In the genomic region with DNA sequence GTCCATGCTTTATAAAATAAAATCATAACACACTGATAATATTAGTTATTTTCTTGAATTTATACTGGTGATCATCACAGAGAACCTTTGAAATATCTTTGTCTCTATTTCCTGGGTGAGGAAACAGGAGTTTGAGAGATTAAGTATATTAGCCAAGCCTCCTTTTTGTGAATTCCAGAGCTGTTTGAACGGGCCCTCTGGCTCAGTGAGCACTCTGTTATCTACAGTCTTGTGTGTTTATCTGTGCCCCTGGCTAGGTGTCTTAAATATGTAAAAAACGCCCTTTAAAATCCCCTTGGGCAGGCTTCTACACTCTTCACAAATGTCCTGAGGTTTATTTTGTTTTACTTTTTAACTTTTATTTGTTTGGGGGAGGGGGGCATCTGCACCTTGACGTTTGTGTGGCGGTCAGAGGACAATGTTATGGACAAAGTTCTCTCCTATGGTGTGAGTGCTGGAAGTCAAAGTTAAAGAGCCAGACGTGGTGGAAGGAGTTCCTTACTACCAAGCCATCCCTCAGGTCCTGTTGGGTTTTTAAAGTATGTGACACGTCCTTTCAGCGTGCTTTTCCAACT, we compare ENCODE assay signal across 36 mouse cellular contexts. TPM values are rescaled to one million over a fixed set of nuclear protein-coding genes. Genes with fewer than 3 reads are reported as not detected.
DNase-seq lines count a peak whose midpoint lies in the region; ATAC-seq and TF ChIP-seq lines count a peak whose summit lies in the region.
"Had no signal": no experiment of that assay in that cellular context is flagged by ENCODE, and none has a peak within 500 bp of the region (broad histone marks: within the 10 kb centered on the region; RNA-seq: fewer than 3 reads in every experiment).

No protein-coding gene starts in this region.

- H3K79me2 ChIP-seq in liver, adult 2 months (ENCODE audit: control insufficient read depth, insufficient read depth, low read length) = no peaks in the 10 kb centered on the region; the same call in 1 of the 2 replicates

- ATAC-seq in liver, postnatal 0 days = no peak
- peak; percentile 85 for ATAC-seq in megakaryocyte-erythroid progenitor cell, adult 5-6 weeks (replicated peaks; ENCODE audit: low FRiP score, low TSS enrichment, poor library complexity, severe bottlenecking)
- ATAC-seq in midbrain, embryonic 11.5 days (ENCODE audit: low FRiP score) = no peak
- ATAC-seq: CD4-positive, CD25-positive, alpha-beta regulatory T cell, adult 4 months; forebrain, embryonic 15.5 days; midbrain, embryonic 16.5 days; Patski had no signal

- DNase-seq in liver, adult 2 months (ENCODE audit: extremely low read depth, low read depth, low spot score) = peak; percentile 38
- no peak for DNase-seq in liver, postnatal 0 days
- DNase-seq in lung, postnatal 25 days (ENCODE audit: low spot score) = peak; percentile 10
- DNase-seq in lung, adult 18-20 months = no peak
- no peak for DNase-seq in midbrain, embryonic 11.5 days (ENCODE audit: low spot score, missing footprints)
- no peak for DNase-seq in retina, embryonic 14.5 days (ENCODE audit: low spot score)
- DNase-seq: cerebellum, adult 11 months; cerebellum, adult 9-11 months; kidney, postnatal 25 days; layer of hippocampus, adult 9-11 months; right cerebral cortex, postnatal 4 days had no signal

- no peaks in the 10 kb centered on the region for H3K27me3 ChIP-seq in liver, adult 2 months (ENCODE audit: control insufficient read depth, insufficient read depth, low read length)
- H3K27me3 ChIP-seq in liver, postnatal 0 days (ENCODE audit: insufficient read depth, low read length) = no peaks in the 10 kb centered on the region
- no peaks in the 10 kb centered on the region for H3K27me3 ChIP-seq in midbrain, embryonic 11.5 days (ENCODE audit: control insufficient read depth, insufficient read depth, low read length)
- H3K27me3 ChIP-seq: embryonic facial prominence, embryonic 15.5 days; forebrain, embryonic 15.5 days; hindbrain, embryonic 15.5 days; limb, embryonic 13.5 days; neural tube, embryonic 13.5 days had no signal

- H3K4me2 ChIP-seq in liver, postnatal 0 days (ENCODE audit: low read depth, low read length) = no peak overlapping the region
- no peak overlapping the region for H3K4me2 ChIP-seq in midbrain, embryonic 11.5 days
- H3K4me2 ChIP-seq: embryonic facial prominence, embryonic 15.5 days; forebrain, embryonic 15.5 days; hindbrain, embryonic 15.5 days; limb, embryonic 13.5 days; neural tube, embryonic 13.5 days had no signal

- no peak for TF ChIP-seq POLR2A in liver, adult 2 months (IDR thresholded peaks at IDR 0.05; ENCODE audit: extremely low read depth, insufficient read depth, low read length)

- H3K9ac ChIP-seq in liver, adult 2 months (ENCODE audit: low read depth, low read length) = no peak overlapping the region
- no peak overlapping the region for H3K9ac ChIP-seq in liver, postnatal 0 days (replicated peaks)
- H3K9ac ChIP-seq in midbrain, embryonic 11.5 days (ENCODE audit: low read length) = no peak overlapping the region
- H3K9ac ChIP-seq: embryonic facial prominence, embryonic 15.5 days; forebrain, embryonic 15.5 days; hindbrain, embryonic 15.5 days; limb, embryonic 13.5 days; neural tube, embryonic 13.5 days had no signal

- TF ChIP-seq EP300 in liver, postnatal 0 days (IDR thresholded peaks at IDR 0.05; ENCODE audit: low read depth) = no peak

- H3K4me3 ChIP-seq in liver, adult 2 months (ENCODE audit: insufficient read depth, low read depth, low read length) = no peak overlapping the region
- H3K4me3 ChIP-seq in liver, postnatal 0 days (ENCODE audit: low read depth, low read length) = no peak overlapping the region
- H3K4me3 ChIP-seq in midbrain, embryonic 11.5 days (ENCODE audit: low read depth, low read length) = no peak overlapping the region
- H3K4me3 ChIP-seq: embryonic facial prominence, embryonic 15.5 days; forebrain, embryonic 15.5 days; heart, embryonic 10.5 days; hindbrain, embryonic 15.5 days; limb, embryonic 13.5 days; myocyte; neural tube, embryonic 13.5 days had no signal

- no peak overlapping the region for H3K27ac ChIP-seq in liver, adult 2 months (replicated peaks; ENCODE audit: insufficient read depth, low read depth, low read length)
- no peak overlapping the region for H3K27ac ChIP-seq in liver, postnatal 0 days (ENCODE audit: low read depth)
- no peak overlapping the region for H3K27ac ChIP-seq in midbrain, embryonic 11.5 days (ENCODE audit: low read depth, low read length)
- H3K27ac ChIP-seq: embryonic facial prominence, embryonic 15.5 days; forebrain, embryonic 15.5 days; heart, embryonic 10.5 days; hindbrain, embryonic 15.5 days; limb, embryonic 13.5 days; neural tube, embryonic 13.5 days had no signal

- H3K36me3 ChIP-seq in liver, adult 2 months (ENCODE audit: control insufficient read depth, insufficient read depth, low read length) = no peaks in the 10 kb centered on the region
- H3K36me3 ChIP-seq in liver, postnatal 0 days (replicated peaks; ENCODE audit: insufficient read depth, low read length) = no peaks in the 10 kb centered on the region
- H3K36me3 ChIP-seq in midbrain, embryonic 11.5 days (ENCODE audit: control insufficient read depth, insufficient read depth, low read length) = no peaks in the 10 kb centered on the region
- H3K36me3 ChIP-seq: embryonic facial prominence, embryonic 15.5 days; forebrain, embryonic 15.5 days; heart, embryonic 10.5 days; hindbrain, embryonic 15.5 days; limb, embryonic 13.5 days; neural tube, embryonic 13.5 days had no signal

- peaks cover 9% of the 10 kb centered on the region for H3K4me1 ChIP-seq in liver, adult 2 months (ENCODE audit: control insufficient read depth, insufficient read depth, low read length)
- H3K4me1 ChIP-seq in liver, postnatal 0 days (ENCODE audit: insufficient read depth) = peaks cover 20% of the 10 kb centered on the region
- H3K4me1 ChIP-seq in midbrain, embryonic 11.5 days (ENCODE audit: control insufficient read depth, insufficient read depth, low read length) = peaks cover 6% of the 10 kb centered on the region; the same call in 1 of the 2 replicates
- H3K4me1 ChIP-seq: embryonic facial prominence, embryonic 15.5 days; forebrain, embryonic 15.5 days; neural tube, embryonic 13.5 days had no signal

- no peak for TF ChIP-seq CTCF in liver, adult 2 months (IDR thresholded peaks at IDR 0.05; ENCODE audit: low read depth, low read length)
- TF ChIP-seq CTCF in liver, postnatal 0 days (IDR thresholded peaks at IDR 0.05; ENCODE audit: low read depth) = no peak

- H3K9me3 ChIP-seq in liver, postnatal 0 days (ENCODE audit: low read length) = no peaks in the 10 kb centered on the region
- H3K9me3 ChIP-seq in midbrain, embryonic 11.5 days (ENCODE audit: control insufficient read depth, low read length) = no peaks in the 10 kb centered on the region
- H3K9me3 ChIP-seq: embryonic facial prominence, embryonic 15.5 days; forebrain, embryonic 15.5 days; heart, embryonic 10.5 days; hindbrain, embryonic 15.5 days; limb, embryonic 13.5 days; neural tube, embryonic 13.5 days had no signal

- WGBS in liver, adult 2 months = 23% methylated on average over 7 of the region's 7 CpGs
- 39% methylated on average over 7 of the region's 7 CpGs for WGBS in liver, postnatal 0 days (ENCODE audit: insufficient replicate concordance)
- 58% methylated on average over 7 of the region's 7 CpGs for WGBS in midbrain, embryonic 11.5 days

RNA-seq across cellular contexts. Expression of a gene that starts 14.9 kb away (rescaled TPM):
- total RNA-seq in liver, adult 2 months (2014; rRNA removed) = 13.1 and 16.9 TPM in 2 replicates
- 19.2 and 22.5 TPM in 2 replicates for polyA plus RNA-seq in liver, adult 2 months (2012; rRNA removed)
- polyA plus RNA-seq in liver, postnatal 0 days (2015; fragmentation: Nextera tagmentation; extraction: Ambion mirVana) = 33.7 and 35.7 TPM in 2 replicates
- total RNA-seq in megakaryocyte-erythroid progenitor cell, adult 5-6 weeks (2014; fragmentation: Nextera tagmentation) = 18.7 and 32.2 TPM in 2 replicates
- 28.1 and 29.5 TPM in 2 replicates for total RNA-seq in megakaryocyte-erythroid progenitor cell, adult 5-6 weeks (2017)
- 98.6 and 99.6 TPM in 2 replicates for polyA plus RNA-seq in midbrain, embryonic 11.5 days (2014; fragmentation: Nextera tagmentation; extraction: Ambion mirVana)

RNA-seq across cellular contexts. Expression of a gene that starts 24.8 kb away (rescaled TPM):
- not detected in 2 replicates for total RNA-seq in liver, adult 2 months (2014; rRNA removed)
- polyA plus RNA-seq in liver, adult 2 months (2012; rRNA removed) = not detected in 2 replicates
- not detected in 2 replicates for polyA plus RNA-seq in liver, postnatal 0 days (2015; fragmentation: Nextera tagmentation; extraction: Ambion mirVana)
- total RNA-seq in megakaryocyte-erythroid progenitor cell, adult 5-6 weeks (2014; fragmentation: Nextera tagmentation) = not detected in 2 replicates
- not detected in 2 replicates for total RNA-seq in megakaryocyte-erythroid progenitor cell, adult 5-6 weeks (2017)
- not detected in 2 replicates for polyA plus RNA-seq in midbrain, embryonic 11.5 days (2014; fragmentation: Nextera tagmentation; extraction: Ambion mirVana)
- total RNA-seq: adrenal gland, adult 18-20 months; adrenal gland, postnatal 4 days; common myeloid progenitor, adult 5-6 weeks; gastrocnemius, adult 8-10 months; granulocyte monocyte progenitor cell, adult 5-6 weeks; hematopoietic stem cell, adult 5-6 weeks; left cerebral cortex, adult 18-20 months; left cerebral cortex, postnatal 25 days; megakaryocyte, adult 5-6 weeks had no signal
- polyA plus RNA-seq: CD4-positive, CD25-positive, alpha-beta regulatory T cell, adult 4 months; embryonic facial prominence, embryonic 15.5 days; forebrain, embryonic 15.5 days; heart, embryonic 10.5 days; heart, embryonic 16.5 days; hindbrain, embryonic 15.5 days; intestine, embryonic 14.5 days; kidney, embryonic 14.5 days; limb, embryonic 13.5 days; midbrain, embryonic 16.5 days; myocyte; neural tube, embryonic 13.5 days; Patski; testis, adult 2 months; urinary bladder, adult 2 months had no signal

RNA-seq across cellular contexts. Expression of a gene that starts 32.4 kb away (rescaled TPM):
- total RNA-seq in liver, adult 2 months (2014; rRNA removed) = not detected in 2 replicates
- polyA plus RNA-seq in liver, adult 2 months (2012; rRNA removed) = not detected in 2 replicates
- polyA plus RNA-seq in liver, postnatal 0 days (2015; fragmentation: Nextera tagmentation; extraction: Ambion mirVana) = not detected in 2 replicates
- not detected in 2 replicates for total RNA-seq in megakaryocyte-erythroid progenitor cell, adult 5-6 weeks (2014; fragmentation: Nextera tagmentation)
- total RNA-seq in megakaryocyte-erythroid progenitor cell, adult 5-6 weeks (2017) = not detected in 2 replicates
- not detected in 2 replicates for polyA plus RNA-seq in midbrain, embryonic 11.5 days (2014; fragmentation: Nextera tagmentation; extraction: Ambion mirVana)
- total RNA-seq: adrenal gland, adult 18-20 months; adrenal gland, postnatal 4 days; common myeloid progenitor, adult 5-6 weeks; gastrocnemius, adult 8-10 months; granulocyte monocyte progenitor cell, adult 5-6 weeks; hematopoietic stem cell, adult 5-6 weeks; left cerebral cortex, adult 18-20 months; left cerebral cortex, postnatal 25 days; megakaryocyte, adult 5-6 weeks had no signal
- polyA plus RNA-seq: CD4-positive, CD25-positive, alpha-beta regulatory T cell, adult 4 months; embryonic facial prominence, embryonic 15.5 days; forebrain, embryonic 15.5 days; heart, embryonic 10.5 days; heart, embryonic 16.5 days; hindbrain, embryonic 15.5 days; intestine, embryonic 14.5 days; kidney, embryonic 14.5 days; limb, embryonic 13.5 days; midbrain, embryonic 16.5 days; myocyte; neural tube, embryonic 13.5 days; Patski; testis, adult 2 months; urinary bladder, adult 2 months had no signal

RNA-seq across cellular contexts. Expression of a gene that starts 42.1 kb away (rescaled TPM):
- total RNA-seq in liver, adult 2 months (2014; rRNA removed) = not detected in 2 replicates
- not detected in 2 replicates for polyA plus RNA-seq in liver, adult 2 months (2012; rRNA removed)
- polyA plus RNA-seq in liver, postnatal 0 days (2015; fragmentation: Nextera tagmentation; extraction: Ambion mirVana) = not detected in 2 replicates
- not detected in 2 replicates for total RNA-seq in megakaryocyte-erythroid progenitor cell, adult 5-6 weeks (2014; fragmentation: Nextera tagmentation)
- total RNA-seq in megakaryocyte-erythroid progenitor cell, adult 5-6 weeks (2017) = not detected in 2 replicates
- not detected in 2 replicates for polyA plus RNA-seq in midbrain, embryonic 11.5 days (2014; fragmentation: Nextera tagmentation; extraction: Ambion mirVana)
- total RNA-seq: adrenal gland, adult 18-20 months; adrenal gland, postnatal 4 days; common myeloid progenitor, adult 5-6 weeks; gastrocnemius, adult 8-10 months; granulocyte monocyte progenitor cell, adult 5-6 weeks; hematopoietic stem cell, adult 5-6 weeks; left cerebral cortex, adult 18-20 months; left cerebral cortex, postnatal 25 days; megakaryocyte, adult 5-6 weeks had no signal
- polyA plus RNA-seq: CD4-positive, CD25-positive, alpha-beta regulatory T cell, adult 4 months; embryonic facial prominence, embryonic 15.5 days; forebrain, embryonic 15.5 days; heart, embryonic 10.5 days; heart, embryonic 16.5 days; hindbrain, embryonic 15.5 days; intestine, embryonic 14.5 days; kidney, embryonic 14.5 days; limb, embryonic 13.5 days; midbrain, embryonic 16.5 days; myocyte; neural tube, embryonic 13.5 days; Patski; testis, adult 2 months; urinary bladder, adult 2 months had no signal

RNA-seq across cellular contexts. Expression of a gene that starts 57.9 kb away (rescaled TPM):
- not detected in 2 replicates for total RNA-seq in liver, adult 2 months (2014; rRNA removed)
- polyA plus RNA-seq in liver, adult 2 months (2012; rRNA removed) = not detected in 2 replicates
- not detected in 2 replicates for polyA plus RNA-seq in liver, postnatal 0 days (2015; fragmentation: Nextera tagmentation; extraction: Ambion mirVana)
- not detected in 2 replicates for total RNA-seq in megakaryocyte-erythroid progenitor cell, adult 5-6 weeks (2014; fragmentation: Nextera tagmentation)
- not detected in 2 replicates for total RNA-seq in megakaryocyte-erythroid progenitor cell, adult 5-6 weeks (2017)
- not detected in 2 replicates for polyA plus RNA-seq in midbrain, embryonic 11.5 days (2014; fragmentation: Nextera tagmentation; extraction: Ambion mirVana)
- total RNA-seq: adrenal gland, adult 18-20 months; common myeloid progenitor, adult 5-6 weeks; gastrocnemius, adult 8-10 months; granulocyte monocyte progenitor cell, adult 5-6 weeks; hematopoietic stem cell, adult 5-6 weeks; left cerebral cortex, adult 18-20 months; left cerebral cortex, postnatal 25 days; megakaryocyte, adult 5-6 weeks had no signal
- polyA plus RNA-seq: CD4-positive, CD25-positive, alpha-beta regulatory T cell, adult 4 months; embryonic facial prominence, embryonic 15.5 days; forebrain, embryonic 15.5 days; heart, embryonic 10.5 days; heart, embryonic 16.5 days; hindbrain, embryonic 15.5 days; intestine, embryonic 14.5 days; kidney, embryonic 14.5 days; limb, embryonic 13.5 days; midbrain, embryonic 16.5 days; myocyte; neural tube, embryonic 13.5 days; Patski; testis, adult 2 months; urinary bladder, adult 2 months had no signal

Comparison
In these comparisons a context has a peak if more than half of its experiments do, and no peak if none do; other contexts are left out.
1. DNase-seq: peak in liver, adult 2 months (single experiment) and lung, postnatal 25 days (single experiment); none in liver, postnatal 0 days (single experiment), lung, adult 18-20 months (0 of 2), midbrain, embryonic 11.5 days (single experiment) and retina, embryonic 14.5 days (single experiment).